Mouse (Mus musculus): Measurements from ENCODE around the gene Dnm3. TPM values are rescaled to one million over a fixed set of nuclear protein-coding genes. Genes with fewer than 3 reads are reported as not detected.
A peak's percentile ranks its signal among the peaks of the same experiment; 100 is the strongest.

The Dnm3 gene
- polyA plus RNA-seq, 1 experiment from 2014 or later: 71.6 TPM

DNA sequence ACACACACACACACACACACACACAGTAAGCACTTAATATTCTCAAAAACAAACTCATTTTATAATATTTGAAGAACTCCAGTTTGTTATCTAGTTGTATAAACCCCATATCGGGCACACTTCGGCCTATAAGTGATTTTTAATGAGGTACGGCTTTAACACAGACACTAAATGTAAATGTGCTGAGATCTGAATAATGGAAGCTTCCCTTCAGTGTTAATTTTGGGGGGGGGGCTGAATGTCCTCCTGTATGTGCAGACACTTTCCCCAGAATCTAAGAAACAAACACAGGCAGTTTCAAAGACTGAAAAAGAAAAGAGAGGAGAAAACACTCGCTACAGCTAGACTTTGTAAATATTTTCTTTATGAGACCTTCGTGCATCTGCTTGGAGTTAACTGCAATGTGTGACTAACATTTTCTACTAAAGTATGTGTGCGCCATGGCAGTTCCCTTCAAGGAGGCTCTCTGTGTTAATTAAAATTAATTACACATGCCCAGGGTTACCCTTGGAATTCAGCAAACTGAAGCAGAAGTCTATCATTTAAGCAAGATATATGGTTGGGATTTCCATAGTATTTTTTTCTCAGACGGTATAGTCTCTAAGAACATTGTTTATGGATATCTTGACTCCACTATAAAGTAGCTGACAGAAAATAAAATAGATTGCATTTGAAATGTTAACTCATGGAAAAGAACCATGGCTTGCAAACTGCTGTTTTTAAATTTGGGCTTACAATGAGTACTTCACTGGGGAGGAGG, 356.2 kb downstream of the Dnm3 start:
- Histone ChIP-seq H3K27ac (no peak overlapping the region), H3K4me1 (replicated peaks; ENCODE audit: control insufficient read depth, insufficient read depth, low read length) (no peaks in the 10 kb centered on the region), H3K9ac (no peak overlapping the region), H3K4me2 (replicated peaks) (no peak overlapping the region), H3K36me3 (replicated peaks; ENCODE audit: control insufficient read depth, insufficient read depth) (no peaks in the 10 kb centered on the region), H3K9me3 (ENCODE audit: control insufficient read depth, low read length) (no peaks in the 10 kb centered on the region), H3K27me3 (ENCODE audit: control insufficient read depth, insufficient read depth, low read length) (no peaks in the 10 kb centered on the region), H3K4me3 (replicated peaks; ENCODE audit: low read length) (no peak overlapping the region)
- DNase-seq (ENCODE audit: low spot score) (no peak), ATAC-seq (ENCODE audit: low FRiP score) (no peak)
- WGBS: 70% methylated on average over 7 of the region's 7 CpGs

GRCm38 (mm10) chr1:162109437-162109813, 368.4 kb downstream of the Dnm3 start:
- Histone ChIP-seq H3K36me3 (replicated peaks; ENCODE audit: control insufficient read depth, insufficient read depth) (no peaks in the 10 kb centered on the region), H3K4me3 (replicated peaks; ENCODE audit: low read length) (no peak overlapping the region), H3K4me2 (replicated peaks) (no peak overlapping the region), H3K9ac (no peak overlapping the region), H3K9me3 (ENCODE audit: control insufficient read depth, low read length) (no peaks in the 10 kb centered on the region), H3K27me3 (ENCODE audit: control insufficient read depth, insufficient read depth, low read length) (no peaks in the 10 kb centered on the region), H3K4me1 (replicated peaks; ENCODE audit: control insufficient read depth, insufficient read depth, low read length) (peaks cover 19% of the 10 kb centered on the region), H3K27ac (no peak overlapping the region)
- DNase-seq (ENCODE audit: low spot score): no peak
- 55% methylated on average over 7 of the region's 7 CpGs for WGBS
- ATAC-seq (ENCODE audit: low FRiP score): peak; percentile 37; the same call in 1 of the 2 replicates

DNA sequence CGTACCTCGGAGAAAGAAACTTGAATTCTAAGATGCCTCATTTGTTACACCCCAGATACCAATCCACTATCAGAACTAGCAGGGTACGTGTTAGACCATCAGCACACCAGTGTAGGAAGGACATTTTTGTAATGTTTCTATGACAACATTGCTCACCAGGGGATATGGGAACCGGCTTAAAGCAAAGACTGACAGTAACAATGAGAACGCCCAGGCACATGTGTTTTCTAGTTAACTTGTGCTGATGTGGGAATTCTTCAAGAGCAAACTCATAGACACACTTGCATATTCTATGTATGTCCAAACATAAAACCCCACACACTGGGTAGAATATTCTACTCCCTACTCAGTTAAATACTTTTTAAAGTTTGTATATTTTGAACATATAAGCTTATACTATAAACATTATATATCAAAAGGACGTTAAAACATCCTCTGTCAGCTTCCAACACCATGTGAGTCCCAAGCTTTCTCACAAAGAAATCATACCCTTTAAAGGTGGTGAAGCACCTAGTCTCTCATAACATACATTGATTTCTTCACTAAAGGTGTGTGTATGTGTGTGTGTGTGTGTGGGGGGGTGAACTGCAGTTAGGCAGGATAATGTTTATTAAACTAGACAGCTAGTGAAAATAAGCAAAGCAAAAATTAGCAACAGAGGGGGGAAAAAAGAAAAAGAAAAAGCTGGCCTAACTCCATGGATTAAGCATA, 369.0 kb downstream of the Dnm3 start:
- Histone ChIP-seq H3K9ac (no peak overlapping the region), H3K36me3 (replicated peaks; ENCODE audit: control insufficient read depth, insufficient read depth) (no peaks in the 10 kb centered on the region), H3K9me3 (ENCODE audit: control insufficient read depth, low read length) (no peaks in the 10 kb centered on the region), H3K4me2 (replicated peaks) (0 out of 2 replicates have a peak overlapping the region, but pooled peaks have one; percentile 29), H3K4me3 (replicated peaks; ENCODE audit: low read length) (no peak overlapping the region), H3K27ac (peak overlapping the region; percentile 73; the same call in 1 of the 2 replicates), H3K27me3 (ENCODE audit: control insufficient read depth, insufficient read depth, low read length) (no peaks in the 10 kb centered on the region), H3K4me1 (replicated peaks; ENCODE audit: control insufficient read depth, insufficient read depth, low read length) (peaks cover 19% of the 10 kb centered on the region)
- DNase-seq (ENCODE audit: low spot score): peak; percentile 51
- peak; percentile 74; the same call in 1 of the 2 replicates for ATAC-seq (ENCODE audit: low FRiP score)
- WGBS: 28% methylated on average over 6 of the region's 6 CpGs

GRCm38 (mm10) chr1:162108181-162108671, 369.6 kb downstream of the Dnm3 start:
- H3K4me3 ChIP-seq (replicated peaks; ENCODE audit: low read length): no peak overlapping the region
- 25% methylated on average over 7 of the region's 7 CpGs for WGBS
- DNase-seq (ENCODE audit: low spot score): peak; percentile 37
- H3K4me2 ChIP-seq (replicated peaks): 0 out of 2 replicates have a peak overlapping the region, but pooled peaks have one; percentile 29
- no peaks in the 10 kb centered on the region for H3K27me3 ChIP-seq (ENCODE audit: control insufficient read depth, insufficient read depth, low read length)
- H3K9me3 ChIP-seq (ENCODE audit: control insufficient read depth, low read length): no peaks in the 10 kb centered on the region
- peak; percentile 42; the same call in 1 of the 2 replicates for ATAC-seq (ENCODE audit: low FRiP score)
- no peak overlapping the region for H3K9ac ChIP-seq
- no peaks in the 10 kb centered on the region for H3K36me3 ChIP-seq (replicated peaks; ENCODE audit: control insufficient read depth, insufficient read depth)
- H3K27ac ChIP-seq: peak overlapping the region; percentile 73
- peaks cover 19% of the 10 kb centered on the region for H3K4me1 ChIP-seq (replicated peaks; ENCODE audit: control insufficient read depth, insufficient read depth, low read length)

DNA sequence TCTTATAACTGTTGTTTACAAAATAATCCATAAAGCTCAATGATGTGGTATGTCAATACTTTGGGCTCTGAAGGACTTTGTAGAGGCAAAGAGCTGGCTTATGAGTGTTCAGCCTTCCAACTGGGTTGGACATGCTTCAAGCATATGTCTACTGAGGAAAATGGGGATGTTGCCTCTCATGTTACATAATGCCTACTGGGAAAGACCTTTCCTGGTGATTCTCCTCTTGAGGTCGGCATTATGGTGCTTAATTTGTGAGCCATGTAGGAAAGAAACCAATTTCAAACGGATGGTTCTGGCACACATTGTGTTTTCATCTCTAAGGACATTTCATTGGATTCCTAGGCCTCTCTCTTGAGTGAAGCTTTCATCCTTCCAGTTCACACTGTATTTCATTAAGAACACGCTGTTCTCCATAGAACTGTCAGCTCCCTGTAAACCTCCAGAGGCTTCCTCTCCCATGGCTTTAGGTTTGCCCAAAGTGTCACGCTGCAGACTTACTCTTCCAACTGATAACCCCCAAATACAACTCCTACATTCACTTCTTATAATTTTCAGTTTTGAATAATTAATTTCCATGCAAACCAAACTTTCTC, 370.7 kb downstream of the Dnm3 start:
- Histone ChIP-seq H3K4me3 (replicated peaks; ENCODE audit: low read length) (no peak overlapping the region), H3K27me3 (ENCODE audit: control insufficient read depth, insufficient read depth, low read length) (no peaks in the 10 kb centered on the region), H3K9me3 (ENCODE audit: control insufficient read depth, low read length) (no peaks in the 10 kb centered on the region), H3K9ac (no peak overlapping the region), H3K36me3 (replicated peaks; ENCODE audit: control insufficient read depth, insufficient read depth) (no peaks in the 10 kb centered on the region), H3K4me1 (replicated peaks; ENCODE audit: control insufficient read depth, insufficient read depth, low read length) (peaks cover 19% of the 10 kb centered on the region), H3K4me2 (replicated peaks) (no peak overlapping the region), H3K27ac (no peak overlapping the region)
- DNase-seq (ENCODE audit: low spot score) (no peak), ATAC-seq (ENCODE audit: low FRiP score) (no peak)
- WGBS: 74% methylated on average over 4 of the region's 4 CpGs

DNA sequence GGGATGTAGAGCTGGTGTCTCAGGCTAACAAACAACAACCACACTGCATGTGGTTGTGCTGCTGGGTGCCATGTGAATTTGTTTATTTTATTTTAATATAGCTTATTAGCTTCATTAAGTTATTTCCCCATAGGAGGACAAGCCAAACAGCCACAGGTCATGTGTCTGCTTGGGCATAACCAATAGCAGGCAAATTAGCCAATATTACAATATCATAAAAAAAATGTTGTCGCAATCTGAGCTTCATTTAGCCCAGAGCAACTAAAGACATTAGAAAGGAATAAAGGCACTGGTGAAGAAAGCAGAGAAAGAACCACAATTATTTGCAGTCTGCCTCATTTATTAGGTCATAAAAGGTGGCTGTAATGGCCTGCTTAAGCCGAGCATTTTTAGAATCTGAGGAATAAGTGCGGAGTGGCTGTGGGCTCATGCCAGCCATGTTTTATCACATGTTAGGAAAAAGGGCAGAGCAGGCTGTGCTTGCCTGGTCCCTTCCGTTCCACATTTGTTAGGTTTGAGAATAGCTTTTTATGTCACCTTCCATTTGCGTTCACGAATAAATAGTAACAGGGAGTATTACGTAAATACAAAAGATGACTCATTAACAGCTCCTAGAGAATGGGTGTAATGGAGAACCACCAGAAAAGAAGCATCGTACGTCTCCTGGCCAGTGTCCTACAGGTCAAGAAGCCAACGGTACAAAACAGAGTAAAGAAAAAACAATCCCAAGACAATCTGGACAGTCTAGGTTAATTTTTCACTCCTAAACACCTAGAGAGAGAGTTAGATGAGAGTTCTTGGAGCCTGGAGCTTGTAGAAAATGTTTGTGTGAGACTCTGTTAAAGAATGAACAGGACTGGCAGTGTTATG, 376.6 kb downstream of the Dnm3 start:
- DNase-seq (ENCODE audit: low spot score): no peak
- Histone ChIP-seq H3K27me3 (ENCODE audit: control insufficient read depth, insufficient read depth, low read length) (no peaks in the 10 kb centered on the region), H3K36me3 (replicated peaks; ENCODE audit: control insufficient read depth, insufficient read depth) (no peaks in the 10 kb centered on the region), H3K4me3 (replicated peaks; ENCODE audit: low read length) (no peak overlapping the region), H3K27ac (no peak overlapping the region), H3K4me1 (replicated peaks; ENCODE audit: control insufficient read depth, insufficient read depth, low read length) (no peaks in the 10 kb centered on the region), H3K4me2 (replicated peaks) (no peak overlapping the region), H3K9ac (no peak overlapping the region), H3K9me3 (ENCODE audit: control insufficient read depth, low read length) (no peaks in the 10 kb centered on the region)
- no peak for ATAC-seq (ENCODE audit: low FRiP score)
- 84% methylated on average over 10 of the region's 10 CpGs for WGBS

- Histone ChIP-seq H3K9ac (no peak overlapping the region), H3K36me3 (replicated peaks; ENCODE audit: control insufficient read depth, insufficient read depth) (no peaks in the 10 kb centered on the region), H3K4me1 (replicated peaks; ENCODE audit: control insufficient read depth, insufficient read depth, low read length) (no peaks in the 10 kb centered on the region), H3K27ac (no peak overlapping the region), H3K4me2 (replicated peaks) (no peak overlapping the region), H3K27me3 (ENCODE audit: control insufficient read depth, insufficient read depth, low read length) (no peaks in the 10 kb centered on the region), H3K4me3 (replicated peaks; ENCODE audit: low read length) (no peak overlapping the region), H3K9me3 (ENCODE audit: control insufficient read depth, low read length) (no peaks in the 10 kb centered on the region)
- DNase-seq (ENCODE audit: low spot score) (no peak), ATAC-seq (ENCODE audit: low FRiP score) (no peak)
- 81% methylated on average over 7 of the region's 7 CpGs for WGBS
Observed at GRCm38 (mm10) chr1:162100033-162100820, 377.6 kb downstream of the Dnm3 start.

- no peaks in the 10 kb centered on the region for H3K9me3 ChIP-seq (ENCODE audit: control insufficient read depth, low read length)
- H3K27ac ChIP-seq: no peak overlapping the region
- H3K9ac ChIP-seq: no peak overlapping the region
- WGBS: 89% methylated on average over 3 of the region's 3 CpGs
- H3K4me1 ChIP-seq (replicated peaks; ENCODE audit: control insufficient read depth, insufficient read depth, low read length): no peaks in the 10 kb centered on the region
- H3K27me3 ChIP-seq (ENCODE audit: control insufficient read depth, insufficient read depth, low read length): no peaks in the 10 kb centered on the region
- no peaks in the 10 kb centered on the region for H3K36me3 ChIP-seq (replicated peaks; ENCODE audit: control insufficient read depth, insufficient read depth)
- DNase-seq (ENCODE audit: low spot score): no peak
- H3K4me2 ChIP-seq (replicated peaks): no peak overlapping the region
- no peak for ATAC-seq (ENCODE audit: low FRiP score)
- no peak overlapping the region for H3K4me3 ChIP-seq (replicated peaks; ENCODE audit: low read length)
Observed at GRCm38 (mm10) chr1:162099203-162099602, 378.6 kb downstream of the Dnm3 start.
